Mouse (Mus musculus): Measurements from ENCODE around the gene Dock2. TPM values are rescaled to one million over a fixed set of nuclear protein-coding genes. Genes with fewer than 3 reads are reported as not detected.

The Dock2 gene
- polyA plus RNA-seq, 2 experiments: 1.6 to 2.6 TPM

DNA sequence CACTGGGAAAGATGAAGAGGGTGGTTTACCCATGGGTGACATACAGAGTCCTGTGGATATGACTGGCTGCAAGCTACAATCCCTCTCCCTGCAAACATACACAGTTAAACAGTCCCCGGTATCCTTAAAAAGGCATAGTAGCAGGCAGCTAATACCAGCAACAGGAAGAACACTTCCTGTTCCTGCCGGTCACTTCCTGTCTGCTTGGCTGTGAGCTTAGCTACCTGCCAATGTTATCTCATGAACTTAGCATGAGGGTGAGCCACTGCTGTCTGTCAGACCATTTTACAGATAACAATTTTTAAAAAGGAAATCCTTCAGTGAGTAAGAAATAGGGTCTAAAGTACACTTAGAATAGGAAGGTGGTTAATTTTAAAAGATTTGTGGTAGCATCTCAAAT, 385.1 kb downstream of the Dock2 start:
- Histone ChIP-seq H3K4me2 (replicated peaks; ENCODE audit: low read depth, low read length, severe bottlenecking) (no peak overlapping the region), H3K9ac (ENCODE audit: low read depth, low read length, severe bottlenecking) (no peak overlapping the region), H3K4me3 (replicated peaks; ENCODE audit: low read length) (no peak overlapping the region), H3K4me1 (ENCODE audit: control insufficient read depth, insufficient read depth, low read length) (no peaks in the 10 kb centered on the region), H3K27me3 (ENCODE audit: control insufficient read depth, insufficient read depth, low read length) (no peaks in the 10 kb centered on the region), H3K36me3 (ENCODE audit: control insufficient read depth, insufficient read depth, low read length) (no peaks in the 10 kb centered on the region), H3K9me3 (ENCODE audit: control insufficient read depth, low read length) (no peaks in the 10 kb centered on the region), H3K27ac (replicated peaks; ENCODE audit: low read depth, low read length) (no peak overlapping the region)
- ATAC-seq (ENCODE audit: low FRiP score, low read depth): no peak
- WGBS: 88% methylated on average over 2 of the region's 2 CpGs
- no peak for DNase-seq (ENCODE audit: low spot score)
- TF ChIP-seq POLR2A (IDR thresholded peaks at IDR 0.05; ENCODE audit: borderline replicate concordance, extremely low read depth, insufficient read depth, insufficient read length): no peak

DNA sequence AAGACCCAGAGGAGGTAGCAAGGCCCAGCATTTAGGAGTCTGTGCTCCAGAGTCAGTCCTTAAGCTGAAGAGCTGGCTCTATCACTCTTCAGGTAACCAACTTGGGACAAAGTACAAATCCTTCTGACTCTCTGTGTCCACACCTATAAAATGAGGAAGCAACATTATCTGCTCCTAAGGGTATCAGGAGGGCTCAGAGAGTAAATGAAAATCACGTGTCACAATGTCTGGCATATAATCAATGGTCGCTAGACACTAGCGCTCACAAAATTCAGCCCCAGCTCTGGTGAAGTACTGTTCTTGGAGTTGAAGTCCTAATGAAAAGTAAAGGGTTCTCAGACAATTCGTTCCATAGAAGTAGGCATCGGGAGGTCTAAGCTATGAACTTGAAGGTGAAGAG, 386.0 kb downstream of the Dock2 start:
- no peak overlapping the region for H3K27ac ChIP-seq (replicated peaks; ENCODE audit: low read depth, low read length)

DNA sequence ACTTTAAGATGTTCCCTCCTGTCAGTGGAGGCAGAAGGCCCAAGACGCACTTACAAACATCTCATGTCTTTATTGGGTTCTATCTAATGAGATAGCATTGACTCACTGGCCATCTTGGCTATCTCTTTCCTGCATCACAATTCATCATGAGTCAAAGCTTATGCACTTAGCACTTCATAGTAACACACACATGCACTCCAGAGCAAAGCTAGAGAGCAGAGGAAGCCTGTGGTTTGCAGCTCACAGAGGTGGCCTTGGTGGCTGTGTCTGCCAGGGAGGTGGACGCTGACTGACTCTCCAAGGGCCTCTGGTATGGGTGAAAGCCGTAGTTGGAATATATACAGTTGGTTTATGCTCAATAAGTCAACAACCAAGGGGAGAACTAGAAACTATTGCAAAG, 387.9 kb downstream of the Dock2 start:
- H3K9me3 ChIP-seq (ENCODE audit: control insufficient read depth, low read length): no peaks in the 10 kb centered on the region
- no peak overlapping the region for H3K4me2 ChIP-seq (replicated peaks; ENCODE audit: low read depth, low read length, severe bottlenecking)
- H3K4me3 ChIP-seq (replicated peaks; ENCODE audit: low read length): no peak overlapping the region
- no peak for TF ChIP-seq POLR2A (IDR thresholded peaks at IDR 0.05; ENCODE audit: borderline replicate concordance, extremely low read depth, insufficient read depth, insufficient read length)
- DNase-seq (ENCODE audit: low spot score) (no peak), ATAC-seq (ENCODE audit: low FRiP score, low read depth) (no peak)
- H3K27me3 ChIP-seq (ENCODE audit: control insufficient read depth, insufficient read depth, low read length): no peaks in the 10 kb centered on the region
- no peak overlapping the region for H3K27ac ChIP-seq (replicated peaks; ENCODE audit: low read depth, low read length)
- H3K9ac ChIP-seq (ENCODE audit: low read depth, low read length, severe bottlenecking): no peak overlapping the region
- H3K36me3 ChIP-seq (ENCODE audit: control insufficient read depth, insufficient read depth, low read length): no peaks in the 10 kb centered on the region
- 83% methylated on average over 3 of the region's 3 CpGs for WGBS
- no peaks in the 10 kb centered on the region for H3K4me1 ChIP-seq (ENCODE audit: control insufficient read depth, insufficient read depth, low read length)

More for the DNA sequence above, 386.0 kb downstream of the Dock2 start:
- H3K4me1 ChIP-seq (ENCODE audit: control insufficient read depth, insufficient read depth, low read length): no peaks in the 10 kb centered on the region
- no peaks in the 10 kb centered on the region for H3K27me3 ChIP-seq (ENCODE audit: control insufficient read depth, insufficient read depth, low read length)
- H3K36me3 ChIP-seq (ENCODE audit: control insufficient read depth, insufficient read depth, low read length): no peaks in the 10 kb centered on the region
- no peaks in the 10 kb centered on the region for H3K9me3 ChIP-seq (ENCODE audit: control insufficient read depth, low read length)
- no peak for TF ChIP-seq POLR2A (IDR thresholded peaks at IDR 0.05; ENCODE audit: borderline replicate concordance, extremely low read depth, insufficient read depth, insufficient read length)
- 88% methylated on average over 5 of the region's 5 CpGs for WGBS
- H3K9ac ChIP-seq (ENCODE audit: low read depth, low read length, severe bottlenecking): no peak overlapping the region
- no peak overlapping the region for H3K4me3 ChIP-seq (replicated peaks; ENCODE audit: low read length)
- DNase-seq (ENCODE audit: low spot score) (no peak), ATAC-seq (ENCODE audit: low FRiP score, low read depth) (no peak)
- no peak overlapping the region for H3K4me2 ChIP-seq (replicated peaks; ENCODE audit: low read depth, low read length, severe bottlenecking)

DNA sequence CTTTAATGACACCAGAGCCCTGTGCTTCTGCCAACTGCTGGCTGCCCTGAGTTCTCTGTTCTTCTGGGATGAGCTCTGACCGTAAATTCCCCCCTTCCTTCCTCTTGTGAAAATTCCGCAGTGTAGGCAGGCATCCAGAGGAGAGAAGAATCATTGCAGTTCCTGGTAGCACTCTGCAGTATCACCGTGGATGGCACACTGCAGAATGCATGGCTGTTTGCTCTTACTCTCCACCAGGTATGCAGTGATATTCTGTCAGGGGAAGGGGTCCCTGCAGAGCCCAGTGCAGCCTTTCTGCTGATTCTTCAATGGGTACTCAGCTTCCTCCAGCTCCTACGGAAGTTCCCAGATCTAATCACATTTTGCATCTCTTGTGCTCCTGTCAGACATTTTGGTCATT, 391.6 kb downstream of the Dock2 start:
- no peaks in the 10 kb centered on the region for H3K36me3 ChIP-seq (ENCODE audit: control insufficient read depth, insufficient read depth, low read length)
- WGBS: 35% methylated on average over 4 of the region's 4 CpGs
- no peak overlapping the region for H3K4me3 ChIP-seq (replicated peaks; ENCODE audit: low read length)
- no peaks in the 10 kb centered on the region for H3K27me3 ChIP-seq (ENCODE audit: control insufficient read depth, insufficient read depth, low read length)
- no peak overlapping the region for H3K9ac ChIP-seq (ENCODE audit: low read depth, low read length, severe bottlenecking)
- no peak overlapping the region for H3K27ac ChIP-seq (replicated peaks; ENCODE audit: low read depth, low read length)
- TF ChIP-seq POLR2A (IDR thresholded peaks at IDR 0.05; ENCODE audit: borderline replicate concordance, extremely low read depth, insufficient read depth, insufficient read length): no peak
- no peaks in the 10 kb centered on the region for H3K9me3 ChIP-seq (ENCODE audit: control insufficient read depth, low read length)
- ATAC-seq (ENCODE audit: low FRiP score, low read depth) (no peak), DNase-seq (ENCODE audit: low spot score) (no peak)
- H3K4me1 ChIP-seq (ENCODE audit: control insufficient read depth, insufficient read depth, low read length): no peaks in the 10 kb centered on the region
- no peak overlapping the region for H3K4me2 ChIP-seq (replicated peaks; ENCODE audit: low read depth, low read length, severe bottlenecking)

DNA sequence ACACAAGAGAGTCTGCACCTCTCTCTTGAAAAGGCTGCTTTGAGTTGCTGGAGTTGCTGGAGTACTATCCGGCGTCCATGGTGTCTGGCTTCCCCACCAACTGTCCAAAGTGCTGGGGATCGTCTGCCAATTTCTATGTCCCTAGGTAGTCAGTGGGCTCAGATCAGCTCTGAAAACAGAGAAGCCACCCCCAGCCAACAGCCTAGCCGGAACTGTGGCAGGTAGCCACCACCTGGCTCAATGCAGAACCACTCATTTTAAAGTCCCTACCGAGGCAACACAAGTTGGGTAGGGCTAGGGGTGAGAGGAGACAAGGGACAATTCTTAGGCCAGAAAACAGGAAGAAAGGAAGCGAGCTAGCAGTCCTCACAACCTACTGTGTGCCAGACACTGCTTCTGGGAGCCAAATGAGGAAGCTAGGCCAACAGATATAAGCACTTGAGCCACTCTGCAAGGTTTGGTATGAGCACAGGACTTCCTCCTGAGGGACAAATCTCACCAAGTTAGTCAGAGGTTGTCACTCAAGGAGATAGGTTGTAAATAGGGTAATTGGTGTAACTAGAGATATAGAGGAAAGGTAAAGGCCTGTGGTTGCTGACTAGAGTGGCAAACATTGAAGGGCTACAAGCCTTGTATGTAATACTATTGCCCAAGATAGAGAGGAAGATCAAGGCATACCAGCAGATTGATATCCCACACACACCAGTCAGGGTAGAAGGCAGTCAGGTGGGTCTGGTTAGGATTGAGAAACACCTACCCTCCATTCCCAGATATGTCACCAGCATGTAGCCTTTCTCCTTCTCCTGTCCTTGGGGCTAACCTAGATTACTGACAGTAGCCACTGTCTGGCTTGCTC, 394.2 kb downstream of the Dock2 start:
- Histone ChIP-seq H3K4me1 (ENCODE audit: control insufficient read depth, insufficient read depth, low read length) (no peaks in the 10 kb centered on the region), H3K27me3 (ENCODE audit: control insufficient read depth, insufficient read depth, low read length) (no peaks in the 10 kb centered on the region), H3K27ac (replicated peaks; ENCODE audit: low read depth, low read length) (no peak overlapping the region), H3K4me3 (replicated peaks; ENCODE audit: low read length) (no peak overlapping the region), H3K36me3 (ENCODE audit: control insufficient read depth, insufficient read depth, low read length) (no peaks in the 10 kb centered on the region), H3K4me2 (replicated peaks; ENCODE audit: low read depth, low read length, severe bottlenecking) (no peak overlapping the region), H3K9ac (ENCODE audit: low read depth, low read length, severe bottlenecking) (no peak overlapping the region), H3K9me3 (ENCODE audit: control insufficient read depth, low read length) (no peaks in the 10 kb centered on the region)
- ATAC-seq (ENCODE audit: low FRiP score, low read depth) (no peak), DNase-seq (ENCODE audit: low spot score) (no peak)
- WGBS: 84% methylated on average over 6 of the region's 6 CpGs
- TF ChIP-seq POLR2A (IDR thresholded peaks at IDR 0.05; ENCODE audit: borderline replicate concordance, extremely low read depth, insufficient read depth, insufficient read length): no peak
